Mouse (Mus musculus): ENCODE results near the gene Fam198a. TPM values are rescaled to one million over a fixed set of nuclear protein-coding genes. Genes with fewer than 3 reads are reported as not detected.
"Not testable (repeated sequence)": the region's sequence is repeated elsewhere in the genome, so short reads cannot be mapped to it uniquely, and the experiment has no call there.

Fam198a gene
- polyA plus RNA-seq, 3 experiments from 2014 or later: 0.12 TPM; not detected in 2

- no peak for ATAC-seq
Measured at GRCm38 (mm10) chr9:121982214-121982613, 31.4 kb downstream of the Fam198a start.

GRCm38 (mm10) chr9:121982665-121983064 lies 31.9 kb downstream of the Fam198a start:
- no peak for ATAC-seq

GRCm38 (mm10) chr9:121983504-121983903 lies 32.7 kb downstream of the Fam198a start:
- no peak for ATAC-seq

- ATAC-seq: peak; percentile 38
Measured at GRCm38 (mm10) chr9:121984465-121985461, 34.0 kb downstream of the Fam198a start.

GRCm38 (mm10) chr9:121988910-121989309 lies 38.1 kb downstream of the Fam198a start:
- no peak for ATAC-seq

GRCm38 (mm10) chr9:121989536-121989935 lies 38.7 kb downstream of the Fam198a start:
- ATAC-seq: no peak

- ATAC-seq: no peak
Measured at GRCm38 (mm10) chr9:121991041-121991440, 40.3 kb downstream of the Fam198a start.

GRCm38 (mm10) chr9:121993047-121993446 lies 42.3 kb downstream of the Fam198a start:
- no peak for ATAC-seq

- no peak for ATAC-seq
Measured at GRCm38 (mm10) chr9:121995077-121995476, 44.3 kb downstream of the Fam198a start.

- ATAC-seq: no peak
Measured at GRCm38 (mm10) chr9:121995508-121996131, 44.8 kb downstream of the Fam198a start.

GRCm38 (mm10) chr9:121997010-121997409 lies 46.2 kb downstream of the Fam198a start, which contains the start of gene Pomgnt2:
Gene Pomgnt2 (minus strand): TSS chr9:121997110.
- no peak for ATAC-seq

- ATAC-seq: no peak
Measured at GRCm38 (mm10) chr9:121997978-121998377, 47.2 kb downstream of the Fam198a start.

- no peak for ATAC-seq
Measured at GRCm38 (mm10) chr9:122006175-122006574, 55.4 kb downstream of the Fam198a start.

- ATAC-seq: no peak
Measured at GRCm38 (mm10) chr9:122006609-122007008, 55.8 kb downstream of the Fam198a start.

- no peak for ATAC-seq
Measured at GRCm38 (mm10) chr9:122008876-122009275, 58.1 kb downstream of the Fam198a start.

- ATAC-seq: no peak
Measured at GRCm38 (mm10) chr9:122010751-122011150, 60.0 kb downstream of the Fam198a start.

- ATAC-seq: no peak
Measured at GRCm38 (mm10) chr9:122012816-122013215, 62.0 kb downstream of the Fam198a start.

GRCm38 (mm10) chr9:122013629-122014028 lies 62.8 kb downstream of the Fam198a start:
- ATAC-seq: no peak

GRCm38 (mm10) chr9:122014241-122014667 lies 63.5 kb downstream of the Fam198a start:
- ATAC-seq: peak; percentile 46

- ATAC-seq: no peak
Measured at GRCm38 (mm10) chr9:122018079-122018478, 67.3 kb downstream of the Fam198a start.

- no peak for ATAC-seq
Measured at GRCm38 (mm10) chr9:122018782-122019395, 68.1 kb downstream of the Fam198a start.

- no peak for ATAC-seq
Measured at GRCm38 (mm10) chr9:122020321-122020720, 69.5 kb downstream of the Fam198a start.

- not testable (repeated sequence) for ATAC-seq
Measured at GRCm38 (mm10) chr9:122021171-122021570, 70.4 kb downstream of the Fam198a start.
